Mouse (Mus musculus): ENCODE results near the gene Apopt1.
"Not testable (repeated sequence)": the region's sequence is repeated elsewhere in the genome, so short reads cannot be mapped to it uniquely, and the experiment has no call there.

The Apopt1 gene

GRCm38 (mm10) chr12:111712476-111712875 lies 585 bp upstream of the Apopt1 start:
- DNase-seq, result no peak

GRCm38 (mm10) chr12:111713880-111714279 lies 819 bp downstream of the Apopt1 start:
- not testable (repeated sequence) for DNase-seq

GRCm38 (mm10) chr12:111716505-111716904 lies 3.4 kb downstream of the Apopt1 start:
- DNase-seq, result no peak

GRCm38 (mm10) chr12:111718656-111719055 lies 5.6 kb downstream of the Apopt1 start:
- no peak for DNase-seq

GRCm38 (mm10) chr12:111720222-111720621 lies 7.2 kb downstream of the Apopt1 start:
- DNase-seq, result no peak

- peak; percentile 71 for DNase-seq
These were observed 9.6 kb downstream of the Apopt1 start for GRCm38 (mm10) chr12:111722654-111723053.

GRCm38 (mm10) chr12:111724638-111725337 lies 11.7 kb downstream of the Apopt1 start:
- no peak for DNase-seq

- no peak for DNase-seq
These were observed 12.5 kb downstream of the Apopt1 start for GRCm38 (mm10) chr12:111725338-111726121.

- DNase-seq, result peak; percentile 39
These were observed 13.0 kb downstream of the Apopt1 start for GRCm38 (mm10) chr12:111726122-111726463.

GRCm38 (mm10) chr12:111727956-111728355 lies 14.9 kb downstream of the Apopt1 start:
- DNase-seq, result no peak

- DNase-seq, result peak; percentile 89
These were observed 19.1 kb downstream of the Apopt1 start for GRCm38 (mm10) chr12:111731822-111732807.

- DNase-seq, result no peak
These were observed 19.9 kb downstream of the Apopt1 start for GRCm38 (mm10) chr12:111732921-111733320.

- no peak for DNase-seq
These were observed 21.9 kb downstream of the Apopt1 start for GRCm38 (mm10) chr12:111734912-111735311.

- DNase-seq, result not testable (repeated sequence)
These were observed 23.6 kb downstream of the Apopt1 start for GRCm38 (mm10) chr12:111736676-111737075.

GRCm38 (mm10) chr12:111737370-111737769 lies 24.3 kb downstream of the Apopt1 start:
- DNase-seq, result no peak

- peak; percentile 82 for DNase-seq
These were observed 25.7 kb downstream of the Apopt1 start for GRCm38 (mm10) chr12:111738754-111739153.

- DNase-seq, result no peak
These were observed 28.3 kb downstream of the Apopt1 start for GRCm38 (mm10) chr12:111741338-111741737.

GRCm38 (mm10) chr12:111743419-111743818 lies 30.4 kb downstream of the Apopt1 start:
- DNase-seq, result peak; percentile 42

- DNase-seq, result no peak
These were observed 30.9 kb downstream of the Apopt1 start for GRCm38 (mm10) chr12:111743981-111744423.

- DNase-seq, result no peak
These were observed 32.2 kb downstream of the Apopt1 start for GRCm38 (mm10) chr12:111745274-111745673.

GRCm38 (mm10) chr12:111746091-111746490 lies 33.0 kb downstream of the Apopt1 start:
- peak; percentile 81 for DNase-seq

- DNase-seq, result no peak
These were observed 34.4 kb downstream of the Apopt1 start for GRCm38 (mm10) chr12:111747421-111747820.

- DNase-seq, result no peak
These were observed 37.7 kb downstream of the Apopt1 start for GRCm38 (mm10) chr12:111750739-111751138.

All from lung, postnatal 14 days (tissue).